Mouse (Mus musculus): ENCODE data around the gene Vip.

- TF ChIP-seq POLR2A (IDR thresholded peaks at IDR 0.05; ENCODE audit: low read depth, low read length) (no peak), CTCF (conservative IDR thresholded peaks at IDR 0.05; ENCODE audit: insufficient read depth, insufficient read length, low read depth, low read length) (no peak)
These were observed 55.3 kb downstream of the Vip start for GRCm38 (mm10) chr10:5694351-5694750.

All from kidney, adult 2 months (tissue).